Mouse (Mus musculus) adrenal gland, postnatal 36 days (tissue): ENCODE data around the gene Grpel1. TPM values are rescaled to one million over a fixed set of nuclear protein-coding genes. Genes with fewer than 3 reads are reported as not detected.

Experiments used
- DNase-seq, 2 experiments: peaks; one replicate each; pipeline ENCODE4 v3.0.0; 2021; ENCODE audit warnings: mixed read lengths in 1 of 2
- total RNA-seq, 2 experiments: library from RNA; stranded (reverse); gene quantifications; 2 replicates each; pipeline ENCODE4 v1.2.3; 2021

Grpel1 gene
- total RNA-seq, 2 experiments from 2014 or later: 76.8 to 79.5 TPM

DNA sequence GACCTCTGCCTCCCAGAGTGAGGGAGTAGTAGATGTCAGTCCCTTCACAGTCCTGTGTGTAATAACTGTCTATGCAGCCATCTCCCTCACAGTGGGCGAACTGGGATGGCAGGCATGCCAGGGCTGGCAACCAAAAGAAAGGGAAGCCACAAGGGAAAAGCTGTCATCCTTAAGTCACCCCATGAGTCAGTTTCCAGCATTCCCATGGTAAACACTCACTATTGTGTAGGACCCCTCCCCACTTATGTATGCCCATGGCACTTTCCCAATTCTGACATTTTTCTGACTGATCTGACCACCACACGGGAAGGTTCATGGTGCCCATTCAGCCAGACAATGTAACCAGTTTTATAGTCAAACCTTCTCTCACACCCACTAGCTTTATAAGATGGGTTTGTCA is 4.1 kb upstream of the Grpel1 start:
- DNase-seq: no peak

- DNase-seq: no peak
These were observed 3.6 kb upstream of the Grpel1 start for GRCm38 (mm10) chr5:36461231-36461630.

DNA sequence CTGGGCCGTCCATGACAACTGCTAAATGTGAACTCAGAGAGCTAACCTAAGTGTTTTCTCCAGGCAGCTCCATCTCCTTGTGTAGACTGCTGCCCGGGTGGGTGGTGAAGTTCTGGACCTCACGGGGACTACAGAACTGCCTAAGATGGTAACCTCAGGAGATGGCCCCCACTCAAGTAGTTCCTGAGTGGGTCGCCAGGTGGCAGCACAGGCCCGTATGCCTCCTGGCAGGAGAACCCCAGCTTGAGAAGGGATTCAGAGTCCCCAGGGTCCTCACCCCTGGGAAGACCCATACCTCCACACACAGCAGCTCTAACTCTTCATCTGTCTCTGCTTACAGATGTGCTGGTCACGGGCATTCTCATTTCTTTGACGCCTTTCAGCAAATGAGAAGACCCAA is 2.0 kb upstream of the Grpel1 start:
- peak; percentile 86 to 90 for DNase-seq

DNA sequence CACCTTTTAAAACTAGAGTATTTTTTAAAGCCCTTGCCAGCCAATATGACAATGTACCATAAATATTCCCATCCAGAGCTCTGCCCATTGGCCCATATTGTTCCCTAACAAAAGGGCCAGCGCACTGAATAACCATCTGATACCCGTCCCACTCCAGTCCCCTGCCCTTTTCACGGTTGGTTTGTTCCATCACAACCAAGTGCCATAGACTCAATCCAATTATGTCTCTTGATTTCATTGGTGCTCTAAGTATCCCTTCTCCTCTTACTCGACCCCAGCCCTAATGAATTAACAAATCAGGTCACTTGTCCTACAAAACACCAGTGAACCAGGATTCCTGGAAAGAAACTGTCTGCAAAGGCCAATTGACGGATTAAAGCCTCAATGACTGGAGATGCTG is 1.4 kb upstream of the Grpel1 start:
- DNase-seq: no peak

- no peak for DNase-seq
These were observed 1.1 kb downstream of the Grpel1 start for GRCm38 (mm10) chr5:36465889-36466288.

GRCm38 (mm10) chr5:36471206-36471605 is 6.4 kb downstream of the Grpel1 start:
- DNase-seq: no peak

GRCm38 (mm10) chr5:36472876-36473655 is 8.3 kb downstream of the Grpel1 start:
- peak; percentile 37 to 55 for DNase-seq

DNA sequence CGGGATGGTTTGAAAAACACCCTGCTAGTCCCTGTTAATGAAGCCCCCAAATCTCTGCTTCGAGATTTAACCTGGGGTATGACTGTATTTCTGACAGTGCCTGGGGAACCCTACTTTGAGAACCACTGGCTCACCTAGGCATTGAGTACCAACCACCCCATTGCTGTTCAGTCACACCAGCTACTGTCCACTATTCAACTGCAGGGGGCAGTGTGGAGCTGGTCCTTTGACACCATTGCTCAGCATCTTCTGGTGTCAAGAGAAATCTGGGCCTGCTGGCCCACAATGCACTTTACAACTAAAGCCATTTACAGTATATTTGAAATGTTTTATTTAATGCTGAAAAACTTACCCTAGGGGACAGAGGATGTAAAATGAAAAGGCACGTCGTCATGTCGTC is 9.5 kb downstream of the Grpel1 start:
- peak; percentile 73 to 79 for DNase-seq

- DNase-seq: no peak
These were observed 12.7 kb downstream of the Grpel1 start for GRCm38 (mm10) chr5:36477486-36477885.

DNA sequence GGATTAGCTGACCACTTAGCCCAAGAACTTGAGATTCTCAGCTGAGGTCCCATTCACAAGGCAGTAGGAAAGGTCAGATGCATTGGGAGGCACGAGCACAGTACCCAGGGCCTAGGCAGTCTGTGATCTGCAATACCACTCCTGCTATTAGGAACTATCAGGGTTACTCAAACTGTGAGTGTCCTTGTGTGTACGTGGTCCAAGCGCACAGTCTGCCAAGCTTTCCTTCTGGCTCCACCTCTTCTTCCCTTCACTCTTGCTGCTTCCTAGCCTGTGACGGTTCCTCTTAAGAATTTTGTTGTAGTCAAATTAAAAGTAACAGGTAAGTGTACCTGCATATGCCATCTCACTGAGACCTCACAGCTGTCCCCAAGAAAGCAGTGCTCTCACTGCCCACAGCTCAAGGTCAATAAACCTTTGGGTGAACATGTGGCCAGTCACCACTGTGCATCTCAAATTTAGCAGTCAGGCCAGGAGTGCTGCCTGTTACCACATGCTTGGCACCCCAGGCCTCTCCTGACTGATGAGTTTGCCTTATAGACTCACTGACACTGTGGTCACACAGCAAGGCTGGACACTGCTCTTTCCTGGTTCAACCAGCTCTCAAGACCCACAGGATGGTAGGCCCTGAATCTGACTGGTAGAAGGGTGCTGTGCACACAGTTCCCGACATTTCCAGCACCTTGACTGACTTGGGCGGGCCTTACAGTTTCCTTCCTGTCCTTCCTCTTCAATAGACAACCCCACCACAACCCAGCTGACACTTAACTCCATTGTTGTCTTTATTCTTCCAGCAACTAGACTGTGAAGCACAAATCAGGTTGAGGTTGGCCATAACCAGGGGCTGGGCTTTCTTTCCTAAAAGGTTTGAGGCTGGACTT is 14.0 kb downstream of the Grpel1 start:
- DNase-seq: peak; percentile 47 to 51

GRCm38 (mm10) chr5:36479735-36480134 is 14.9 kb downstream of the Grpel1 start:
- no peak for DNase-seq

DNA sequence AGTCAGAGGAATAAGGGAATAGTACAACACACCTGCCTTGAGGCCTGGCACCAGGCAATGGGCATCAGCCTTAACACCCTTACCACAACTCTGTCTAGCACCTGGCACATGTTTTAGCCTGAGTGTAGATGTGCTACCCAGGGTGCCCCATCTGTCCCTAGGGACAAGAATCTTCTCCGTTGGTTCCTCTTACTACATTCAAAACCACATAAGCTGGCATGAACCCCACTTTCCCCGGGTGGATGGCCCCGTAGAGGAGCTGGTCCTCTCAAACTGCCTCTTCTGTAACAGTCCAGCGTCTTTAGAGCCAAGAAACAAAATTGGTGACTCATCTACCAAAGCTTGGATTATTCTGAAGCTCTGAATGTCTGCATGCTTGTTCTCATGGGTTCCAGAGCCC is 15.6 kb downstream of the Grpel1 start:
- no peak for DNase-seq

DNA sequence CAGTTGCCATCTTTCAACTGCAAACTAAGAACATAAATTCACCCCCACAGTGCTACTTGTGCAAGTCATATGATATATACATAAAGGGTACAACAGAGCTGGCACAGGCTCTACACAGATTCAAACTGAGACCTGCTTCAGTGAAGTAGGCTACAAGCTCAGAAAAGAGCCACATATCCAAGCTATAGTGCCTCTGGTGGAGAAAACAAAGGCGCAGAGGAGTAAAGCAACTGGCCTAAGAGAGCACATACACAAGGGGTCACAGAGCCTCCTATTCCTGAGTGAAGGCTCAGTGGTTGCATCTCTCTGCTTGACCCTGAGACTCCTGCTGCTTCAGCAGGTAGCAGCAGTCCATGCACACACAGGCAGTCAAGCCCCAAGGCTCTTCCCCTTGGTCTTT is 16.3 kb downstream of the Grpel1 start:
- no peak for DNase-seq

GRCm38 (mm10) chr5:36483203-36484101 is 18.7 kb downstream of the Grpel1 start:
- DNase-seq: peak; percentile 42 to 44

- DNase-seq: peak; percentile 98 to 99
These were observed 19.6 kb downstream of the Grpel1 start, which contains the start of the genes Tada2b and Ccdc96 for GRCm38 (mm10) chr5:36484171-36484990. Tada2b (minus strand) TSS chr5:36484285. Ccdc96 (plus strand) TSS chr5:36484588.

- no peak for DNase-seq
These were observed 20.5 kb downstream of the Grpel1 start for GRCm38 (mm10) chr5:36485306-36485705.

GRCm38 (mm10) chr5:36489225-36489624 is 24.4 kb downstream of the Grpel1 start:
- DNase-seq: peak; percentile 58 to 75

DNA sequence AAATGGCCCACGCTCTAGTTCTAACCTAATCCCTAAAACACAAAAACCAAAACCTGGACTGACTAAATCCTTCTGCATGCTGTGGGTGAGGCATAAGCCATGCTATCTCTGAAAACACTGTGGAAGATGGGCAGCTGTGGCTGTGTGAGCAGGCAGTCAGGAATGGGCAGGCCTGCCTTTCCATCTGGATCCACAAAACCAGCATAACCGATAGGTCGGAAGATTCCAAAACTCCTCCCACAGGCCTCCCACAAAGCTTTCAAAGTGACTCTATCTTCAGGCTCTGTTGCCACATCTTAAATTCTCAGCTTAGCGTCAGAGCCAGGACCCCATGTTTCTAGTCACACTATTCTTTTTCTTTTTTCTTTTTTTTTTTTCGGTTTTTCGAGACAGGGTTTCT is 29.1 kb downstream of the Grpel1 start:
- no peak for DNase-seq

GRCm38 (mm10) chr5:36494709-36495108 is 29.9 kb downstream of the Grpel1 start:
- no peak for DNase-seq

GRCm38 (mm10) chr5:36505235-36505634 is 40.4 kb downstream of the Grpel1 start:
- no peak for DNase-seq

- no peak for DNase-seq
These were observed 40.8 kb downstream of the Grpel1 start for GRCm38 (mm10) chr5:36505643-36506042.
